Mouse (Mus musculus): ENCODE measurements around the gene Nup85. TPM values are rescaled to one million over a fixed set of nuclear protein-coding genes. Genes with fewer than 3 reads are reported as not detected.

Nup85 gene
- polyA plus RNA-seq, 1 experiment from 2014 or later, result 180 TPM

GRCm38 (mm10) chr11:115616371-115616770, 52.1 kb downstream of the Nup85 start:
- Histone ChIP-seq H3K36me3 (peaks cover 58% of the 10 kb centered on the region), H3K27ac (no peak overlapping the region), H3K4me2 (no peak overlapping the region), H3K4me3 (no peak overlapping the region), H3K4me1 (peaks cover 14% of the 10 kb centered on the region), H3K9ac (no peak overlapping the region), H3K9me3 (no peaks in the 10 kb centered on the region), H3K27me3 (no peaks in the 10 kb centered on the region)
- no peak for ATAC-seq (ENCODE audit: insufficient number of reproducible peaks, insufficient read depth, low FRiP score, low TSS enrichment, low read depth)
- WGBS, result 86% methylated on average over 7 of the region's 7 CpGs

GRCm38 (mm10) chr11:115616893-115617292, 52.7 kb downstream of the Nup85 start:
- no peaks in the 10 kb centered on the region for H3K27me3 ChIP-seq
- H3K4me1 ChIP-seq, result peaks cover 8% of the 10 kb centered on the region
- H3K4me3 ChIP-seq, result no peak overlapping the region
- 85% methylated on average over 6 of the region's 6 CpGs for WGBS
- H3K9me3 ChIP-seq, result no peaks in the 10 kb centered on the region
- no peak overlapping the region for H3K27ac ChIP-seq
- H3K4me2 ChIP-seq, result no peak overlapping the region
- H3K9ac ChIP-seq, result no peak overlapping the region
- no peak for ATAC-seq (ENCODE audit: insufficient number of reproducible peaks, insufficient read depth, low FRiP score, low TSS enrichment, low read depth)
- H3K36me3 ChIP-seq, result peaks cover 61% of the 10 kb centered on the region

GRCm38 (mm10) chr11:115618001-115618400, 53.8 kb downstream of the Nup85 start:
- H3K4me1 ChIP-seq, result peaks cover 7% of the 10 kb centered on the region
- no peak overlapping the region for H3K4me3 ChIP-seq
- H3K9ac ChIP-seq, result no peak overlapping the region
- H3K27me3 ChIP-seq, result no peaks in the 10 kb centered on the region
- 74% methylated on average over 2 of the region's 2 CpGs for WGBS
- H3K36me3 ChIP-seq, result peaks cover 72% of the 10 kb centered on the region
- no peak overlapping the region for H3K27ac ChIP-seq
- no peaks in the 10 kb centered on the region for H3K9me3 ChIP-seq
- ATAC-seq (ENCODE audit: insufficient number of reproducible peaks, insufficient read depth, low FRiP score, low TSS enrichment, low read depth), result no peak
- H3K4me2 ChIP-seq, result no peak overlapping the region

GRCm38 (mm10) chr11:115618732-115619516, 54.7 kb downstream of the Nup85 start:
- Histone ChIP-seq H3K4me1 (no peaks in the 10 kb centered on the region; the same call in 1 of the 2 replicates), H3K27ac (no peak overlapping the region), H3K9me3 (no peaks in the 10 kb centered on the region), H3K4me2 (no peak overlapping the region), H3K9ac (no peak overlapping the region), H3K4me3 (no peak overlapping the region), H3K27me3 (no peaks in the 10 kb centered on the region), H3K36me3 (peaks cover 75% of the 10 kb centered on the region)
- 88% methylated on average over 16 of the region's 16 CpGs for WGBS
- ATAC-seq (ENCODE audit: insufficient number of reproducible peaks, insufficient read depth, low FRiP score, low TSS enrichment, low read depth), result no peak

GRCm38 (mm10) chr11:115619949-115620348, 55.7 kb downstream of the Nup85 start:
- Histone ChIP-seq H3K27me3 (no peaks in the 10 kb centered on the region), H3K4me3 (no peak overlapping the region), H3K9me3 (no peaks in the 10 kb centered on the region), H3K27ac (no peak overlapping the region), H3K4me2 (no peak overlapping the region), H3K36me3 (peaks cover 68% of the 10 kb centered on the region), H3K9ac (no peak overlapping the region), H3K4me1 (no peaks in the 10 kb centered on the region)
- 93% methylated on average over 7 of the region's 7 CpGs for WGBS
- no peak; the same call in 1 of the 2 replicates for ATAC-seq (ENCODE audit: insufficient number of reproducible peaks, insufficient read depth, low FRiP score, low TSS enrichment, low read depth)

- Histone ChIP-seq H3K27me3 (no peaks in the 10 kb centered on the region), H3K9ac (no peak overlapping the region), H3K4me3 (no peak overlapping the region), H3K9me3 (no peaks in the 10 kb centered on the region), H3K27ac (no peak overlapping the region), H3K4me1 (peaks cover 13% of the 10 kb centered on the region; the same call in 1 of the 2 replicates), H3K36me3 (peaks cover 43% of the 10 kb centered on the region), H3K4me2 (no peak overlapping the region)
- WGBS, result 77% methylated on average over 9 of the region's 9 CpGs
- ATAC-seq (ENCODE audit: insufficient number of reproducible peaks, insufficient read depth, low FRiP score, low TSS enrichment, low read depth), result no peak
Observed at GRCm38 (mm10) chr11:115623487-115624070, 59.3 kb downstream of the Nup85 start.

GRCm38 (mm10) chr11:115625877-115626276, 61.6 kb downstream of the Nup85 start:
- H3K9me3 ChIP-seq, result no peaks in the 10 kb centered on the region
- H3K27me3 ChIP-seq, result no peaks in the 10 kb centered on the region
- no peak overlapping the region for H3K4me3 ChIP-seq
- no peak for ATAC-seq (ENCODE audit: insufficient number of reproducible peaks, insufficient read depth, low FRiP score, low TSS enrichment, low read depth)
- peaks cover 13% of the 10 kb centered on the region; the same call in 1 of the 2 replicates for H3K4me1 ChIP-seq
- H3K4me2 ChIP-seq, result no peak overlapping the region
- no peak overlapping the region for H3K27ac ChIP-seq
- WGBS, result 82% methylated on average over 9 of the region's 9 CpGs
- H3K36me3 ChIP-seq, result peaks cover 22% of the 10 kb centered on the region
- 0 out of 2 replicates have a peak overlapping the region, but pooled peaks have one; percentile 21 for H3K9ac ChIP-seq

GRCm38 (mm10) chr11:115626824-115627616, 62.8 kb downstream of the Nup85 start:
- no peak for ATAC-seq (ENCODE audit: insufficient number of reproducible peaks, insufficient read depth, low FRiP score, low TSS enrichment, low read depth)
- no peaks in the 10 kb centered on the region for H3K27me3 ChIP-seq
- H3K4me3 ChIP-seq, result peak overlapping the region; percentile 73
- H3K9ac ChIP-seq, result peak overlapping the region; percentile 80
- peaks cover 13% of the 10 kb centered on the region; the same call in 1 of the 2 replicates for H3K4me1 ChIP-seq
- no peaks in the 10 kb centered on the region for H3K9me3 ChIP-seq
- 50% methylated on average over 11 of the region's 11 CpGs for WGBS
- H3K27ac ChIP-seq, result no peak overlapping the region
- H3K4me2 ChIP-seq, result peak overlapping the region; percentile 94
- peaks cover 13% of the 10 kb centered on the region for H3K36me3 ChIP-seq

- peak within 1 kb of the TSS; percentile 33; the same call in 1 of the 2 replicates for H3K27ac ChIP-seq
Observed at GRCm38 (mm10) chr11:115627705-115628464, 63.7 kb downstream of the Nup85 start, which contains the start of gene Slc25a19. TSS of gene Slc25a19 (minus strand) at chr11:115628295.

GRCm38 (mm10) chr11:115628465-115629101, 64.3 kb downstream of the Nup85 start:
- H3K4me3 ChIP-seq, result peak overlapping the region; percentile 73
- H3K36me3 ChIP-seq, result no peaks in the 10 kb centered on the region
- H3K9me3 ChIP-seq, result no peaks in the 10 kb centered on the region
- H3K27ac ChIP-seq, result peak overlapping the region; percentile 33; the same call in 1 of the 2 replicates
- H3K4me2 ChIP-seq, result peak overlapping the region; percentile 94
- no peaks in the 10 kb centered on the region for H3K27me3 ChIP-seq
- no peak for ATAC-seq (ENCODE audit: insufficient number of reproducible peaks, insufficient read depth, low FRiP score, low TSS enrichment, low read depth)
- H3K4me1 ChIP-seq, result peaks cover 13% of the 10 kb centered on the region; the same call in 1 of the 2 replicates
- 50% methylated on average over 13 of the region's 13 CpGs for WGBS
- peak overlapping the region; percentile 44; the same call in 1 of the 2 replicates for H3K9ac ChIP-seq

More at GRCm38 (mm10) chr11:115627705-115628464, 63.7 kb downstream of the Nup85 start, which contains the start of gene Slc25a19:
- Histone ChIP-seq H3K4me2 (peak within 1 kb of the TSS; percentile 94), H3K4me1 (peaks cover 13% of the 10 kb centered on the region; the same call in 1 of the 2 replicates), H3K36me3 (peaks cover 4% of the 10 kb centered on the region), H3K9ac (peak within 1 kb of the TSS; percentile 80), H3K4me3 (peak within 1 kb of the TSS; percentile 73), H3K27me3 (no peaks in the 10 kb centered on the region), H3K9me3 (no peaks in the 10 kb centered on the region)
- under 1% methylated on average over 47 of the region's 47 CpGs for WGBS
- ATAC-seq (ENCODE audit: insufficient number of reproducible peaks, insufficient read depth, low FRiP score, low TSS enrichment, low read depth), result peak; percentile 98
